Mouse (Mus musculus) embryo, embryonic 9.5 days (tissue): ENCODE measurements around the gene Mapk1.

Experiments
- DNase-seq: peaks from one replicate; pipeline ENCODE4 v3.0.0-alpha.2; 2017; ENCODE audit errors: extremely low spot score

Gene Mapk1

DNA sequence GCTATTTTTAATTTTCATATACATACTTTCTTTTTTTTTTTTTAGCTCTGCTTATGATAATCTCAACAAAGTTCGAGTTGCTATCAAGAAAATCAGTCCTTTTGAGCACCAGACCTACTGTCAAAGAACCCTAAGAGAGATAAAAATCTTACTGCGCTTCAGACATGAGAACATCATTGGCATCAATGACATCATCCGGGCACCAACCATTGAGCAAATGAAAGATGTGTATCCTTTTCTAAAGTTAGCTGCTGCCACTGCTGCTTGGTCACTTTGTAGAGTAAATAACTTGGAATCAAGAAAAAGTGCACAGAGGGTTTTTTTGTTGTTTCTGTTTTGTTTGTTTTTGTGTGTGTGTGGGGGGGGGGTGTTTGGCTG is 32.7 kb downstream of the Mapk1 start:
- no peak for DNase-seq

DNA sequence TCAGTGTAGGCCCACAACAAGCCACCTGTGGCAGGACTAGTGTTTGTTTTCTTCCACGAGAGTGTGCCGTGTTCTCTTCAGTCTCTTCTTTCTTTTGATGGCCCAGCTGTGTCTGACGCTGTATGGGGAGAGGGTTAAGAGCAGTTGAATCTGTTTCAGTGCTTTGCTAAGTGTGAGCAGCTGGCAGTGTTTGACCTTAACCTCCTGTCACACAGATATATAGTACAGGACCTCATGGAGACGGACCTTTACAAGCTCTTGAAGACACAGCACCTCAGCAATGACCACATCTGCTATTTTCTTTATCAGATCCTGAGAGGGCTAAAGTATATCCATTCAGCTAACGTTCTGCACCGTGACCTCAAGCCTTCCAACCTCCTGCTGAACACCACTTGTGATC is 34.9 kb downstream of the Mapk1 start:
- peak; percentile 3 for DNase-seq

DNA sequence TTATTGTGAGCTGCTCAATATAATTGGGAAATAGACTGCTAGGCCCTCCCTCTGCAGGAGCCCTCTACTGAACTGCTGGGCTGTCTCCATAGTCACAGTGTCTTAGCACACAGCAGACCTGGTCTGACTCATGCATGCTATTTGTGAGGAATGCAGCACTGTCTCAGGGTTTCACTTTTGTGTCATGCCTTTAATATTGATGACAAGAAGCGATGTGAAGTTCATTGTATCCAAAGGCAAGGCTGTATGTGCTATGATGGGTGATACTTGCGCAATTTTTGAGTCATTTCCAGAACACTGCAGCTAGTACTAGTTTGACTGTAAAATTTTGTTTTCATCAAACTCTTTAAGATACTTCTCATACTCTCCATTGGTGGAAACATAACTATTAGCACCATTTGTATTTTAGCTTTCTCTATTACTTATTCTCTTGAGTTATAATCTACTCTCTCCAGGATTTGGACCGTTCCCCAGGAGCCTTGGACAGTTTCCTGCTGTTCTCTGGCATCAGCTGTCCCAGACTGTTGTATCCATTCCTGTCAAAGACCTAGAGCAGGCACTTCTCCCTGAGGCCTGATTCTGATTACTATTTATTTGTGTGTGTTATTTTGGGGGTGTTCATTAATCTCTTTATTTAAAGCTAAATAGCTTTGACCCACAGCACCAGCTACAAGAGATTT is 41.4 kb downstream of the Mapk1 start:
- DNase-seq: no peak

DNA sequence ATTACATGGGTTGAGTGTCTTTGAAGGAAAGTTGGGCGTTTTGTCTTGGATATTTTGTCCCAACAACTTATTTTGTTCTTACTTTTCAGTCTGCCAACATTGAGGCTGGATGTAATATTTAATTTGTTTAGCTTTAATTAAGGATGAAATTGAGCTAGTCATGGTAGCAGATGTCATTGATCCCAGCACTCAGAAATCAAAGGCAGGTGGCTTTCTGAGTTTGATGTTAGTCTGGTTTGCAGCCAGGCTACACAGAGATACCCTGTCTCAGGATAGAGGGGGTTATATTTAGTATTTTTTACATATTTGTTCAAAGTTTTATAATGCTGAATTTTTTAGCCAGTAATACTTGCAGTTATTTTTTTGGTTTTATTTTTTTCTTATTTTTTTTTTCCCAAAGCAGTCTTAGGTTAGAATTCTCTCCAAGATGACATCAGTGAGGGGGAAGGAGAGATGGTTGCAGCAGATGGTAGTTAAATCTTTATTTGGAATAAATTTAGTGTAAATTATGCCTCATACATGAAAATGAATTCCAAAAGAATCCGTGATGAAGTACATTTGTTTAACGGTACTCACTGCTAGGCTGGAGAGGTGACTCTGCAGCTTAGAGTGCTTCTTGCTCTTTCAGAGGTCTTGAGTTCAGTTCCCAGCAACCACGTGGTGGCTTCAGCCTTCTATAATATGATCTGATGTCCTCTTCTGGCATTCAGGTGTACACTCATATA is 47.0 kb downstream of the Mapk1 start:
- no peak for DNase-seq

DNA sequence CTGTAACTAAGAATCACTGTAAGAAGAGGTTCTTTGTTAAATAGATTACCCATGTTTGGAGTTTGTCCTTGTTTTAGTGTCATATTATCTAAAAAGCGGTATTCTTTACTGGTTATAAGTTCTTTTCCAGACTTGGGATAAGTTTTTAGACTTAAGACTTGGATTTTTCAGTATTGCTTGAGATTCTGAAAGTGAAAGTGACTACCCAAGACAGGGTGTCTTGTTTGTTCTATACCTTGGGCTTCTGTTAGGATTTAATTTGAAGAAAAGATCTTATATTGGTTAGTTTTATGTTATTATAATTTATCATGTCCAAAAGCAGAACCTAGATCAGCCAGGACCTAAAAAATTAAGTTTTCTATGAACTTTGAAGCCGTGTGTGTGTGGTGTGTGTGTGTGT is 50.6 kb downstream of the Mapk1 start:
- DNase-seq: no peak

DNA sequence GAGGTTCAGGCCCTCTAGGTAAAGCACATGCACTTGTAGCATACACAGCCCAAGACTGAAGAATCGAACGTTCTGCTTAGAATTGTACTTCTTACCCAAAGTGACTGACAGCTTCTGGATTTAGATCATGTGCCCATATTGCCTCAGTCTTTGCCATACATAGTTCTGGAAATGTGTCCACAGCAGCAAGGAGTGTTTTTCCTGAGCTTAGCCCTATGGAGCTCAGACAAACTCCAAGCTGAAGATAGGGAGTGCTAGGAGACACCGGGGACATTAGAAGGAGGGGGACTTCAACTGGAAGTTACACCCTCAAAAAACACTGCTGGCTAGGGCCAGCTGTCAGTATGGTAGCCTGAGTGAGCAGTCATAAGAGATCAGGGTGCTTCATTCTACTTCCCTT is 57.5 kb downstream of the Mapk1 start:
- no peak for DNase-seq

DNA sequence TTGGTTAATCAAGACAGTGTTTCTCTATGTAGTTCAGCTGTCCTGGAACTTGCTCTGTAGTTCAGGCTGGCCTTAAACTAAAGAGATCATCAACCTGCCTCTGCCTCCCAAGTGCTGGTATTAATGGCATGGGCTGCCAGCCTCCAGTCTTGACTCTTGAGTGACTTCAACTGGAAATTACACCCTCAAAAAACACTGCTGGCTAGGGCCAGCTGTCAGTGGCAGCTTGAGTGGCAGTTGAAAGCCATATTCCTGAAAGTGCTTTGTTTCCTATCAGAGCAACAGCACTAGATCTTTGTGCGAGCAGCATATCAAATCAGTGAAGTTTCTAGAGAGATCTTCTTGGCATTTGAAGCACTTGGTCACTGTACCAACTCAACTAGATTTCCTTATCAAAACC is 58.2 kb downstream of the Mapk1 start:
- DNase-seq: no peak

DNA sequence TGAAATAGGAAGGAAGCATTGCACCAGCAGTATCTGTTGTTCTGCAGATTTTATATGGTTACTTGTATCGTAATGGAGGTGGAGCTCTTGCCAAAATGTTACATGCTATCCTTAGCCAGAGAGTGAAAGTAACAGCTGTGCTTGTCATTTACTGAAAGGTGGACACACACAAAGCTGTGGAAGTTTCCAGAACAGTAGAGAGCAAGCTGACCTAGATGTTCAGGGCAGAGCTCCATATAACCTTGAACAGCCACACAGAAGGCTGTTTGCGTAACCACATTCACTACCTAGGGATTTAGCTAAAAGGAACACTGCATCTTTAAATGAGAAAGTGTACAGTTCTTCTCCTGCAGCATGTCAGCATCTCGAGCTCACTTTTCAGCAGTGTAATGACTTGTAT is 61.1 kb downstream of the Mapk1 start:
- DNase-seq: no peak

DNA sequence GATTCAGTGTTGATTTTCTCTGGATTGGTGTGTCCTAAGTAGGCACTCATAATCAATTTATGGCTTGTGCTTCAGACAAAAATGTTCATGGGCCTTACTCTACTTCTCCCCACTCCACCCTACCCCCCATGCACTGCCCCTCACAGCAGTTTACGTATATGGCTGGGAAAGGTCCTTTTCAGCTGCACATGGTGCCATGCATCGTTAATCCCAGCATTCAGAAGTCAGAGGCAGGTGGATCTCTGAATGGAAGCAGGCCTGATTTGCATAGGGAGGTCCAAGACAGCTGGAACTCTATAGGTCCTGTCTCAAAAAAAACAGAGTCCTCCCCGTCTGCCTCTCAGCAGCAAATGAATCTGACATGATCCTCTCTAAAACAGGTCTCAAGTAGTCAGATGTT is 62.1 kb downstream of the Mapk1 start:
- no peak for DNase-seq

DNA sequence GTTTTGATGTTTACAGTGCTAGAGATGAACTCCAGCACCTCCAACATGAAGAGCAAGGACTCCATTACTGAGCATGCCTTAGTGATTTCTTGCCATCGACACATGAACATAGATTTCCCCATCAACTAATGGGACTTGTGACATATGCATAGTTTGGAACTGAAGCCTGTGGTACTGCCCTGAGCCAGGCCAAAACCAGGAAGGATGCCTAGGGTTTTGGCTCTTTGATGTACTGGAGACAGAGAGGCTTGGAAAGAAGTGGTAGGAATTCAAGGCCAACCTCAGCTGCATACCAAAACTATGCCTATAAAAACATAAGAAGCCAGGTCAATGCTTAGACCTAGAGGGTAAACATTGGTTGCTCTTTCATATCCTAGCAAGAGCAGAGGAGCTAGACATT is 66.7 kb downstream of the Mapk1 start:
- no peak for DNase-seq

DNA sequence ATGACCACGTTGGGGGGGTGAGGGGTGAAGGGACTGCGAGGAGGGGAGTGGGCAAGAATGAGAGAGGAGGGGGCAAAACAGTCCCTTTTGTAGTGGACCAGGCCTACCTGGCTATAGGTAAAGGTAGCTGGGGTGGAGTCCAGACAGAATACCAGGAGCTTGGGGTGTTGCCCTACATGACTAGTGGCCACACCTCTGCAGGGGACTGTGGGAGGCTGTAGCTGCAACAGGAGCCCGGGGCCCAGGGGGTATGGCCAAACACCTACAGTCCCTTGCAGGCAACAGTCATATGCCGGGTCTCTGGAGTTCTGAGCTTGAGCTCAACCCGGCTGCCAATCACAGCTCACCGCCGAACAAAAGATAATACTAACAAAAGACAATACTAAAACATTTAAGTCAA is 68.9 kb downstream of the Mapk1 start:
- no peak for DNase-seq

DNA sequence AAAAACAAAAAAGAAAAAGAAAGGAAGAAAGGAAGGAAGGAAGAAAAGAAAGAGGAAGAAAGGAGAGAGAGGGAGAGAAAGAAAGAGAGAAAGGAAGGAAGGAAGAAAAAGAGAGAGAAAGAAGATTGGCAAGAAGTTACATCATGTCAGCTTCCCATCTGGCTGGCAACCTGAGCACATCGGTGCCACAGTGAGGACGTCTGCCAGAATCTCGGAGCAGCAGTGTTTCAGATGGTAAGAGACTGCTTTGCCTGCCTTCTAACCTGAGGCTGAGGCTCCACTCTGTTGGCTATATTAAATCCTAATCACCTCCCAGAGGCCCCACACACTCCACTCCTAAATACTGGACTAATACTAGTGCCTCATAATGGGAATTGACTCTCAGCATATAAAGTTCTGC is 70.7 kb downstream of the Mapk1 start:
- no peak for DNase-seq

DNA sequence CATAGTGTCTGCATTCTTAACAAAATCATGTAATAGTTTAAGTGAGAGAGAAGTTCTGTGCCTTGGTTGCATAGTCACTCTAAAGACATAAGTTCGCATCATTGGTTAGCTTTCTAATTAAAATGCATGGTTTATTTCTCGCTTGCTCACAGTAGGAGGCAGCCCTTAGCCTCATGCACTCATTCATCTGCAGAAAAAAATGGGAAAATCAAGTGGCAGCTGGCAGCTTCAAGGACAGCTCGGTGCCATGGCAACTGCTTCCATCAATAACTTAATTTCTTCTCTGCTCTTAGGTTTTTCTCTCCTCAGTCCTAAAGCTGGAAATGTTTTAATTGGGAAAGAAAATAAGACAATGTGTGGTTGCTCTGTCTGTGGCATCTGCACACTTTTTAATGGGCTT is 72.4 kb downstream of the Mapk1 start:
- DNase-seq: no peak

DNA sequence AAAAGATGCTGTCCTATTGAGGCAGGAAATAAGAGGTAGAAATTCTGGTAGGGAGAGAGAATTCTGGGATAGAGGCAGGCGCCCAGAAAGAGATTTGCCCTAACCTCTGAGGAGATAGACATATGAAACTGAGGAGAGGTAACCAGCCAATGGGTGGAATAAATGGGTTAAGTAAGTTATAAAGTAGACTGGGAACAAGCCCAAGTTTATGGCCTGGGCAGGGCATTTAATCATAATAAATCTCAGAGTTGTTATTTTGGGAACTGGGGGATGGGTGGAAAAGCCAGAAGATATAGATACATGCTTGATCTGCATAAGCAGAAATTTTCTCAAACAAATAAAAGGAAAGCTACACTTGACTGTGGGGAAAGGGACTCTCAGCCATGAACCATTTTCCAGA is 79.2 kb downstream of the Mapk1 start:
- DNase-seq: no peak

DNA sequence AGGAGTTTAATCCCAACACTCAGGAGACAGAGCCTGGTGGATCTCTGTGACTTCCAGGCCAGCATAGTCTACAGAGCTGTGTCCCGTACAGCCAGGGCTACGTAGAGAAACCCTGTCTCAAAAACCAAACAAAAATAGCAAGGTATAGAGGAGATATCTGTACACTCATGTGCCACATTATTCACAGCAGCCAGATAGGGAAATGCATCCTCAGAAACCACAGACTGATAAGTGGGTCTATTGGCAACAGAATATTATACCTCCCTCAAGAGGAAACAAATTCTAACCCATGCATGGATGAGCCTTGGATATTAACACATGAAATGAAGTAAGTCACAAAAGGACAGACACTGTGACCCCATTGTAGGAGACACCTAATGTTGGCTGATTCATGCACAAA is 84.4 kb downstream of the Mapk1 start:
- DNase-seq: no peak

DNA sequence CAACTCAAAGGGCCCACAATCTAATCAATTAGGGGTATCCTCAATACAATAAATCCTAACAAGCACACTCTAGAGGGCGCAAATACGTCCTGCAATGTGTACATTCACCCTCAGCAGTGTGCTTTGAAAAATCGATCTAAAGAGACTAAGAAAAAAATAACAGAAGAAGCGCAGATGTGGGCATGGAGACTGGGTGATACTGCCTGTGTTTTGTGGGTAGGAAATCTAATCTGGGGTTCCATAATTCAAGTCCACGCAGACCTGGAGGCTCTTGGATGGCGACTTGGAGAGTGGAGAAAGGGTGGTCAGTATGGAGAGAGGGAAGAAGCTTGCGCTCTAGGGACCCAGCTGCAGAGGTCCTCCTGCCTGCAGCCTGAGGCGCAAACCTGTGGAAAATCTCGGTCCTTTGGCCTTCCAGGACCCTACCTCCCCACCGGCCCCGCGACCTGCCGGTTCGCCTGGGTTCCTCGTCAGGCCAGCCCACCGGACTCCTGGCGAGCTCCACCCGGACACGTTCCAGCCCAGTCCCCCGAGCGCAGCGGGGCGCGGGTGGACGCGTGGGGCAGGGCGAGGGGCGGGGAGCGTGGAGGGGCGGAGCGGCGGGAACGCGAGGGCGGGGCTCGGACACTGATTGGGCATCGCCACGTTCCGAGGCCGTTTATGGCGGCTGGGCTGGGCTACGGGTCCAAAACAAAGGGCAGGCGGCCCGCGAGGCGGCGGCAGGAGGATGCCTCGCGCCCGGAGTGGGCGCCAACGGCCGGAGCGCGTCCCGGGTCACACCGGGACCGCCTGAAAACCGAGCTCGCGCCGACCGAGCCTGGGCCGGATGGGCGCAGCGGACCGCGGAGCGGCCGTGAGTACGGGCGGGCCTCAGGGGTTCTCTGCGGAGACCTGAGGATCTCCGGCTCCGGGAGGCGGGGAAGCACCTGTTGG is 86.6 kb downstream of the Mapk1 start, which contains the start of gene Ypel1:
Ypel1 (plus strand) TSS at position 186 of the 933 bp plus-strand sequence.
- DNase-seq: peak; percentile 95

DNA sequence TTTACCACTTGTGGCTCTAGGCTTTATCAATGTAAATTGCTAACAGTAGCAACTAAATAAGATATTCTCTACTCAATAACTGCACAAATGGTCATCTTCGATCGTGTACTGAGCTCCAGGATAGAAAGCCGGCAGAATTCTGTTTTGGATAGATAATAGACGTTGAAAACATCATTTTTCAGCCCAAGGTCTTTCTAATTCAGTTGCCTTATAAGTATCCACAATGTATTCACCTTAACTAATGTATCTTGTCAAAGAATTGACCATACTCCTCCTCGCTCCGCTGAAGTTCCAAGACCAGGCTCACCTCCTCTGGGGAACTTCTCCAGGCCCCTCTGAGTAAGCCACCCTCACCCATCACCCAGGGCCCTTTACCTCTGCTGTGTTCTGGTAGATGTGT is 87.5 kb downstream of the Mapk1 start:
- DNase-seq: peak; percentile 22

DNA sequence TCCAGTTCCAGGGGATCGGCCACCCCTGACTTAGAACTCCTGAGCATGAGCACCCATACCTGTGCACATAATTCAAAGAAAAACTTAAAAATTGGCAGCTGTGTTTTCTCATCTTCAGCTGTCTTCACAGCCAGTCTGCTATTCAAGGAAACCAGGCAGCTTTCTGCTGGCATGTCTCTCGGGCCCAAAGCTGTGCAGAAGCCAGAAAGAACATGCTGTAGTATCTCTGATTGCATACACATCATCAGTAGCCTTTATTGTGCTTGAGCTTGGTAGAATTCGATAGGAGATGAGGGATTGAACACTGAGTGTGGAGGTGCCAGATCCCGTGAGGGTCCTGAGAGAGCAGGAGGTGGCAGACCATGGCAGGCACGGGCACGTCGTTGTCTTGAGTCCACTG is 89.8 kb downstream of the Mapk1 start:
- DNase-seq: no peak

DNA sequence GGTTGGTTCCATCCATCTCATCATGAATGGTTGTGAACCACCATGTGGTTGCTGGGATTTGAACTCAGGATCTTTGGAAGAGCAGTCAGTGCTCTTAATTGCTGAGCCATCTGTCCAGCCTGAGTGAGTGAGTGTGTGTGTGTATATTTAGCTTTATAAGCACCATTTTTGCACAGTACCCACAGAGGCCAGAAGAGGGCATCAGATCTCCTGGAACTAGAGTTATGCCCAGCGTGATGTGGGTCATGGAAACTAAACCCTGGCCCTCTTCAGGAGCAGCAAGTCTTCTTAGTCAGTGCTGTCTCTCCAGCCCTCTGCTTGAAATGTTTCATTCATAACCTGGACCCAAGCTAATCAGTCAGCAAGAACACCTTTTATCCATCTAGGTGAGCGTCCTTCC is 93.1 kb downstream of the Mapk1 start:
- DNase-seq: no peak

DNA sequence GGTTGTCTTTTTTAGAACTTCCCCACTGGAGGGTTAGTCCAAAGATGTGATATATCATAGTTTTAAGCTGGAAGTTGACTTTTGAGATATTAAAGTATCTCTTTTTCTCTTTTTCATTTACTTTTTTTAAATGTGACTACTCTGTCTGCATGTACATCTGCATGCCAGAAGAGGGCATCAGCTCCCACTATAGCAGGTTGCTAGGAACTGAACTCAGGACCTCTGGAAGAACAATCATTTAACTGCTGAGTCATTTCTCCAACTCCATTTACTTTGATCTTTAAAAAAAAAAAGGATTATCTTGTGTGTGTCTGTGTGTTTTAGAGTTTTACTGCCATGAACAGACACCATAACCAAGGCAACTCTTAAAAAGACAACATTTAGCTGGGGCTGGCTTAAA is 93.7 kb downstream of the Mapk1 start:
- no peak for DNase-seq

DNA sequence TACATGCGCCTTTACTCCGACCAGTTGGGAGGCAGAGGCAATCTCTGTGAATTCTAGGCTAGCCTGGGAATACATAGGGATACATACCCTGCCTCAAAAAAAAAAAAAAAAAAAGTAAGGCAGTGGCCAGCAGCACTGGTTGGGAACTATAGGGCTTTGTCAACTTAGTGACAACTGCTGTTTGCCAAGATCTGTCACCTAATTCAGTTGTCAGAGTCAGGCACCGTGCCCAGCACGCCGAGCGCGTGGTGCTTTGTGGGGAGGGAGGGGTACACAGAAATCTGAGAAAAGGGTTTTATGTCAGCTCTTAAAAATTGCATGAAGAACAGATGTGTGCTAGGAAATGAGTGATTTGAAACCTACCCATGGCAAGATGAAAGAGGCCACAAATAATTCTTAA is 94.9 kb downstream of the Mapk1 start:
- DNase-seq: no peak

DNA sequence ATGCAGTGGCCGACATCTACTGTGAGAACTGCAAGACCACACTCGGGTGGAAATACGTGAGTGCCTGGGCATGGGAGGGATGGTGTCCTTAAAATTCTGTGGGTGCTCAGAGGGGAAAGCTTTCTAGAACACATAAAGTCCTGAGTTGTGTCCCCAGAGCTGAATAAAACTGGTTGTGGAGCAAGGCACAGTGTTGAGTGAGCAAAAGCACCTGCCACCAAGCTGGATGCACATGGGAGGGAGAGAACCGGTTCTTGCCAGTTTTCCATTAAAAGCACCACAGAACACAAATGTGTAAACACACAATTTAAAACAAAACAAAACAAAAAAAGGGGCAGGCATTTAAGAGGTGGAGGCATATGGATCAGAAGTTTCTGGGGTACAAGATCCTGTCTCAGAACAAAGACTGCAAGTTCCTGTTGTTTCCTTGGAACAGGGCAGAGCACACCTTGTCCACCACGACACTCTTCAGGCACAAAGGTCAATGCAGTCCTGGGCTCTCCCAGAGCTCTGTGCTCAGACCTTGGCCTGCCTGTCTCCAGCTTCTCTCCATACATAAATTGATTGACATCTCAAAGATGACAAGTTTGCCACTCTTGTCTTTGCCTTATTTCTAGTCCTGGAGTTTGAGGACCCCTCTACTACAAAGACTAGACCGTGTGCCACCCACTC is 99.1 kb downstream of the Mapk1 start:
- DNase-seq: no peak
